Mouse (Mus musculus) gastrocnemius, postnatal 4 days (tissue): ENCODE measurements at regions not wholly inside any gene's neighbourhood (a gene's known extent, or its start where the extent isn't known, plus 50 kb on each side); places are given as distances from the start of the nearest gene placed in this dataset.

ENCODE experiments used
- DNase-seq, 2 experiments: peaks; one replicate each; pipeline ENCODE4 v3.0.0; 2021 to 2022; ENCODE audit warnings: low spot score in 2 of 2, mixed read lengths in 2 of 2

- DNase-seq, result no peak
Measured at GRCm38 (mm10) chr10:25118674-25119670, 188.7 kb downstream of the Akap7 start.

- DNase-seq, result no peak
Measured at GRCm38 (mm10) chr10:25114316-25114715, 187.0 kb upstream of the Arg1 start.

GRCm38 (mm10) chr10:25112449-25113171 lies 185.3 kb upstream of the Arg1 start:
- no peak for DNase-seq

GRCm38 (mm10) chr10:25111636-25112422 lies 184.5 kb upstream of the Arg1 start:
- no peak for DNase-seq

GRCm38 (mm10) chr10:25111181-25111580 lies 183.9 kb upstream of the Arg1 start:
- DNase-seq, result no peak

GRCm38 (mm10) chr10:25098070-25098469 lies 170.8 kb upstream of the Arg1 start:
- no peak for DNase-seq

- no peak for DNase-seq
Measured at GRCm38 (mm10) chr10:25089705-25090386, 162.6 kb upstream of the Arg1 start.

GRCm38 (mm10) chr10:25086745-25087144 lies 159.5 kb upstream of the Arg1 start:
- no peak for DNase-seq

- no peak for DNase-seq
Measured at GRCm38 (mm10) chr10:25082930-25083329, 155.6 kb upstream of the Arg1 start.

- DNase-seq, result no peak
Measured at GRCm38 (mm10) chr10:25072617-25073016, 145.3 kb upstream of the Arg1 start.

- no peak for DNase-seq
Measured at GRCm38 (mm10) chr10:25068301-25068700, 141.0 kb upstream of the Arg1 start.

- no peak for DNase-seq
Measured at GRCm38 (mm10) chr10:25064701-25065362, 137.5 kb upstream of the Arg1 start.

GRCm38 (mm10) chr10:25061402-25062055 lies 134.2 kb upstream of the Arg1 start:
- no peak for DNase-seq

GRCm38 (mm10) chr10:25058694-25059093 lies 131.4 kb upstream of the Arg1 start:
- DNase-seq, result no peak

GRCm38 (mm10) chr10:25051998-25052397 lies 124.7 kb upstream of the Arg1 start:
- no peak for DNase-seq

- DNase-seq, result no peak
Measured at GRCm38 (mm10) chr10:25051368-25051874, 124.1 kb upstream of the Arg1 start.

- DNase-seq, result no peak
Measured at GRCm38 (mm10) chr10:25041221-25041620, 113.9 kb upstream of the Arg1 start.

- DNase-seq, result no peak
Measured at GRCm38 (mm10) chr10:25039926-25040325, 112.6 kb upstream of the Arg1 start.

GRCm38 (mm10) chr10:25036928-25037327 lies 109.6 kb upstream of the Arg1 start:
- DNase-seq, result no peak
